Mouse (Mus musculus): ENCODE results near the gene Otud3.
"Not testable (repeated sequence)": the region's sequence is repeated elsewhere in the genome, so short reads cannot be mapped to it uniquely, and the experiment has no call there.

Otud3 gene

DNA sequence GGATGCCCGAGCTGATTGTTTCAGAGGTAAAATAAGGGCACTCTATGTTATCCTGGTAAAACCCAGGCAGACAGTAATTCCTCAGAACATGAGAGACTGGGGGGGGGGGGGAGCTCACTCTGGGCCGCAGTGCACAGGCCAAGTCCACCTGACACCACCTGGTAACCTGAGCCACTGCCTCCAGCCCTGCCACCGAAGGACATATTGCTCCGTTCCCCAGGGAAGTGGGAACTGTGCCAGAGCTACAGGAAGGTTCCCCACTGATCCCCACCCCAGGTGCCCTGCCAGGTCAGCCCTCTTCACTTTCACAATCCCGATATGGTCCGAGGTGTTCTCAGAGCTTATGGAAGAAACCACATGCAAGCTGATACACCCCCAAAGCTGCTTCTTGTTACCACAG lies 21.1 kb downstream of the Otud3 start:
- no peak for DNase-seq (ENCODE audit: low spot score in 2 of 2)

DNA sequence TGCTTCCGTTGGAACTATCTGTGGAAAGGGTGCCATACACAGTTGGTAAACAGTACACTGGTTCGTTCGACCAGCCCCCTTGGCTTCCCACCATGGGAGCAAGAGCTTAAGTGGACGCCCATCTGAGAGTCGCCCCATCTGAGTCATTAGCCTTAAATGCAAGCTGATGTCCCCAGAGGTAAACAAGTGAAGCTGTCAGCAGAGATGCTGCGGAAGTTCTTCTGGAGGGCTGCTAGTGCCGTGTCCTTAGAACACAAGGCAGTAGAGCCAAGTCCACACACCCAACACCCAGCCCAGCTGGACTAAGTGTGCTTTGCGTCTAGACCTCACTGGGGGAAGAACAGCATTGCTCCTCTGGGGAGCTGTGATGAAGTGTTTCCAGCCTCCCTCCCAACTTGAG lies 24.1 kb downstream of the Otud3 start:
- DNase-seq (ENCODE audit: low spot score in 2 of 2): no peak

DNA sequence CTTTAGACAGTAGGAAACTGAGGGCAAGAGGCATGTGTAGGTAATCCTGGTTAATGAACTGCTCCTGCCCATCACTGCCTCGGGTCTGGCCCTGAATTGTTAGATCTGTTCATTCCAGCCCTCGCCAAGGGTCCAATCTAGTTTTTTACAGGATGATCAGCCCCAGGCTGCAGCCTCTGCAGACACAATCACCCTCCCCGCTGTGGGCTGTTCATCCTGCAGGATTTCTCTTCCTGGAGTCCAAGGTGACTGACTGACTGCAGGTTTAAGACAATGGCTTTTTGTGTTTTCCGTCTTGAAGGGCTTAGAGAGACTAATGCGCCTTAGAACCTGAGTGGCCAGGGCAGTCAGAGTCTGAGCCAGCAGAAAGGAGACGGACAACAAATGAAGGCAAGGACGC lies 24.6 kb downstream of the Otud3 start:
- no peak for DNase-seq (ENCODE audit: low spot score in 2 of 2)

DNA sequence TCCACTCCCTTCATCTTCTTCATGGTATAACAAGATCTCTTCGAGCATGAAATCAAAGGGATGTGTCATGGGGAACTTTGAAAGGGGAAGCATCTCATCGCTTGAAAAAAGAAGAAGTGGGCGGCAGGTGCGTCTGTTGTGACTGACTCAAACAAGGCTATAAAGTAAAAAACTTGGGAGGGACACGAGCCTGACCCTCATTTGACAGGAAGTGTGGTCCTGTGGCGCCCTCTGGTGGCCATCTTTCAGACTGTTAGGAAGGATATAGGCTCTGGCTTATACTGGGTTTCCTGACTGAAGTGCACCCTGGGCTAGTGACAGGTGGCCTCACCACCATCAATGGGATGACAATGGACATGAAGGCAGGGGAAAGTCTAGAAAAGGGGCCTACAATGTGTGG lies 29.5 kb downstream of the Otud3 start:
- peak; percentile 72 to 76 for DNase-seq (ENCODE audit: low spot score in 2 of 2)

DNA sequence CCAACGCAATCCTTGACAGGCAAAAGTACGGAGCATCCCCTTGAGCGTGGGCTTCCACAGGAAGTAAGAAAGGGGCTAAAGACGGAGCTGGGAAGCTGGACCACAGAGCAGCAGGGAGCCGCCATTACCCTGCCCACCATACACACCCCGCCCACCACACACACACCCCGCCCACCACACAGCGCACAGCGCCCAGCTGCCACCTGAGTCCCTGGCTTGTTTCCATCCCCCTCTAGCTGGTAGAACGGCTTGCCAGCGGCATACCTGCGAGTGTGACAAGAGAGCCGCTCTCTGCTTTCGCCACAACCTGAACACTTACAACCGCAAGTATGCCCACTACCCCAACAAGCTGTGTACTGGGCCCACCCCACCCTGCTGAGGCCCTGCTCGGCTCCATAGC lies 31.6 kb downstream of the Otud3 start:
- DNase-seq (ENCODE audit: low spot score in 2 of 2): peak; percentile 45 to 51

DNA sequence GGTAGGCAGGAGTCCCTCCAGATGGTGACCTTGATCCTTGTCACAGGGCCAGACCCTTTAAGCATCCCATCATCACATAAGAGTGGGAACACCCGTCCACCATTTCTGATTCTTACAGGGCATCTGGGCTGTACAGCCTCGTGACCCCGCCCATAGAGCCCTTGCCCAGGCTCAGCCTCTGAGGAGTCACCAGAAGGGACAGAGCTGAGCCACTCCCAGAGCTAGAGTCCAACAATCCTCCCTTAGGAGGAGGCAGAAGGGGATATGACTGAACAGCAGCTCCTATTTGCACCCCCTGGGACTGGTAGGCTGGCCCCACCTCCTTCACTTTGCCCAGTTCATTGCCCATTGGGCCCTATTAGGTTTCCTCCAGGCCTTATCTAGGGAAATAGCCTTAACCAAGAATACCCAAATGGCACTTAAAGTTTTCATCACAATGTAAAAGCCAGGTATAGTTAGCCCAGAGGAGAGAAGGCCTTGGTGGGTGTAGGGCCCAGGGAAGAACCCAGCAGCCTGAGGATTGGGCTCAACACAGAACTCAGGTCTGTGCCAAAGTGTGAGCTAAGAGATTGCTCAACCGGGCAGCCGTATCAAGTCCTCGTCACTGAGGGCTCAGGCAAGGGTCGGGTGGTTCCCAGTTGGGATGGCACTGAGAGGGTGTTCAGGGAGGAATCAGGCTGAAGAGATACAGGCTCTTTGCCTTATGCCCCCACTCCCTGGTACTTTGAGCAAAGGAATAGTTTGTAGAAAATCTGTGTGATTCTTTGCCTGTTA lies 32.7 kb downstream of the Otud3 start:
- DNase-seq (ENCODE audit: low spot score in 2 of 2): no peak

DNA sequence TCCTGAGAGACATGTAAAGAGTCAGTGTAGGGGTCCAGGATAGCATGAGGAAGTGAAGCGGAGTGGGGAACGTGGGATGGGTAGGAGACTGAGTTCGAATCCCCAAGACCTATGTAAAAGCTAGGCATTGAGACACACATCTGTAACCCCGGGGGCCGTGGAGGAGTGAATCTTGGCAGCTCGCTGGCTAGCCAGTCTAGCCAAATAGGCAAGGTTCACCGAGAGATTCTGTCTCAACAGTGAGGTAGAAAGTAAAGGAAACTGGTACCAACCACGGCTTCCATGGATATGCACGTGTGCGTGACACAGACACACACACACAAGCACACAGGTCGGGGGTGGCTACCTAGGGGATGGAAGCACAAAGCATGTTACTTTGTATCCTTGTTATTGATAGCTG lies 33.9 kb downstream of the Otud3 start:
- no peak for DNase-seq (ENCODE audit: low spot score in 2 of 2)

DNA sequence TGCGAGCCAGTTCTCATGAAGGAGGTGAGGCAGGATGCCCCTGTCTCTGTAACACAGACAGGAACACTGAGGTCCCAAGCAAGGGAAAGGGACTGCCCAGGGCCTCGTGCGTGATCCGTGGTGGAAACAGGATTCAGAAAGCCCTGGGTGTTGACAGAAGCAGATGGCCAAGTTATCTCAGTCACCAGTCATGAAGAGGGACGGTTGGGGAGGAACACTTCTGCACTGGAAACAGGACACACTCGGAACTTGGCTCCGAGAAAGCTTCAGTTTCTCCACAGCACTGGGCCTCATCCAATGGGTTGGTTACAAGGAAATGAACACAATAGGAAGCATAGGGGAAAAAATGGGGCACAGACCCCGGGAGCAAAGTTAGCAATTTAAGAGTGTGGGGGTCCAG lies 35.0 kb downstream of the Otud3 start:
- DNase-seq (ENCODE audit: low spot score in 2 of 2): no peak

DNA sequence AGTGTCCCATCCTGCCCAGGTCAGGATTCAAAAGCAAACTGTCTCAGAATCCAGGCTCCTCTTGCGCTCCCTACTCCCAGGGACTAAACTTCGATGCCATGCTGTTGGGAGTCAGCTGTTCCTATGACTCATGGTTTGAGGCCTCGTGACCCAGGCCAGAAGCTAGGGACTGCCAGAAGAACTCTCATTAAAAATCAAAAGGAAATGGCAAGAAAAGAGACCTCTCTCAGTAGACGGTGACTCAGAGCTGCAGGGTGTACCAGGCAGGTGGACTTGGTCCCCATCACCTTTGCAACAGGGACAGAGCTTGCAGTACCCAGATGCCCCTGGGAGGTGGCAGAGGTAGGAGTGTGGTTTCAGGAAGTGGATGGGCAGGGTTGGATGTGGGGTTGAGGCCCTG lies 36.0 kb downstream of the Otud3 start, which contains the start of gene Pla2g2e:
Gene Pla2g2e (plus strand): TSS at position 212 of the 400 bp plus-strand sequence.
- no peak for DNase-seq (ENCODE audit: low spot score in 2 of 2)

DNA sequence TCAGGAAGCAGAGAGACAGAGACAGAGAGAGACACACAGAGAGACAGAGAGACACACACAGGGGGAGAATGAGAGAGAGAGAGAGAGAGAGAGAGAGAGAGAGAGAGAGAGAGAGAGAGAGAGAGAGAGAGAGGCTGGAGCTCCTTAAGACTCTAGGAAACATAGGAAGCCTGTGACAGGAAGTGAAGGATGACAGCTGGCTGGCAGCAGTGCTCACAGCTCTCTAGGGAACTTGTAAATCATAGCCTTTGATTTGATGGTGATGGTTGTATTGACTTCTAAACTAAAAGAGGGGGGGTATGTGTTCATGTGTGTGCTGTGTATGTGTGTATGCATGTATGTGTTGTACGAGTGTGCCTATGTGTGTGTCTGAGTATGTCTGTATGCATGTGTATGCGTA lies 37.8 kb downstream of the Otud3 start:
- DNase-seq (ENCODE audit: low spot score in 2 of 2): no peak

DNA sequence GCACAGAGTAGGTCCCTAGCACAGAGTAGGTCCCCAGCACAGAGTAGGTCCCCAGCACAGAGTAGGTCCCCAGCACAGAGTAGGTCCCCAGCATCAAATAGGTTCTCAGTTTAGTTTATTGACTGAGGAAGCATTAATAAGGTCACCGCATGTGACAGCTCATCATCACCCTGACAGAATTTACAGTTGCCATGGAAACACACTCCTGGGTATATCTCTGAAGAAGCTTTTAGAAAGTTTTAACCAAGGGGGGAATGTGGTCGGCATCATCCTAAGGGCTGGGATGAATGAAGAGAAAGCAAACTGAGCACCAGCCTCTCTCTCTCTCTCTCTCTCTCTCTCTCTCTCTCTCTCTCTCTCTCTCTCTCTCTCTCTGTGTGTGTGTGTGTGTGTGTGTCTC lies 38.5 kb downstream of the Otud3 start:
- not testable (repeated sequence) for DNase-seq (ENCODE audit: low spot score in 2 of 2)

DNA sequence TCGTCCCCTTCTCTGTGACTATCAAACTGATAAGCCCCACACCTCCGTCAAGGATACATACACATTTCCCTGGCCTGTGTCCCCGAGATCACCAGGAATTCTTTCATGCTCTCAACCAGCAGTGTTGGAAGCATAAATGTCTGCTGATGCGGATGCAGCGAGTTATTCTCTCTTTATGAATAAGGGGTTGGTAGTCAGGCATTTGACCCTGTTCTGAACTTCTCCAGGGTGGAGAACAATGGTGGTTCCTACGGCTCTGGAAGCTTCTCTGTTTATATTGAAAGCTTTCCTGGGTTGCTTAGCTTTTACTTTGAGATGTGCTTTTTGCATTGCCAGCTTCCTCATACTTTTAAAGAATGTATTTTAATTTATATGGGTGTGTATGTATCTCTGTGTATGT lies 39.9 kb downstream of the Otud3 start, which contains the start of gene Gm13030:
Gene Gm13030 (minus strand): TSS at position 101 of the 400 bp plus-strand sequence.
- DNase-seq (ENCODE audit: low spot score in 2 of 2): no peak

DNA sequence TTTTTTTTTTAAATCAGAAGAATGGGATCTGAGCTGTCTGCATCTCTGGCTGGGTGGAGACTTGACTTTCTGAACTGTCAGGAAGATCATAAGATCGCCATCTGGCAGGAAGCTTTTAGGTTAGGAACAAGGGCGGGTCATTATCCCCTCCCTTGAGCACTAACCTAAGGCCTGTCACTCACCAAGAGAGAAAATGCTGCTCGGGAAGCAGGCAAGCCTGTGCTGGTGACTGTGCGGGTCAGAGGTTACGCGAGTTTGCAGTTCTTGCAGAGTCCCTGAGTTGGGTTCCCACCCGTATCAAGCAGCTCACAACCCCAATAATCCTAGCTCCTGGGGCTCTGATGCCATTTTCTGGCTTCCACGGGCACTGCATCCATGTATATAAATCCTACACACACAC lies 45.1 kb downstream of the Otud3 start:
- no peak for DNase-seq (ENCODE audit: low spot score in 2 of 2)

DNA sequence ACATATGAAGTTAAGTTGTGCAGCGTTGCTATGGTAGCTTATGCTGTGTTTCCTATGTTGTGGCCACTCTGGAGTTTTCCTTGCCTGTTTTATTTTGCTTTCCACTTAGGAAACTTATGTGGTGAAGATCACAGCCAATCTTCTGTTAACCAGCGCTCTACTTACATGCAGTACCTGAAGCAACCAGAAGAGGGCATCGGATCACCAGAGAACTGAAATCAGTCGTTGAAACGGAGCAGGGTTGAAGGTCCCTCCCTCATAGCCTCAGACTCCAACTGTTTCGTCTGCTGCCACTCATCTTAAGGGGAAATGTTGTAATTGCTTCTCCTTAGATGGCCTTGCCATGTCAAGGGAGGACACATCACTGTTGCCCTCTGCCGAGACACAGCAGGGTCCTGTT lies 47.3 kb downstream of the Otud3 start:
- peak; percentile 52 to 65 for DNase-seq (ENCODE audit: low spot score in 2 of 2)

DNA sequence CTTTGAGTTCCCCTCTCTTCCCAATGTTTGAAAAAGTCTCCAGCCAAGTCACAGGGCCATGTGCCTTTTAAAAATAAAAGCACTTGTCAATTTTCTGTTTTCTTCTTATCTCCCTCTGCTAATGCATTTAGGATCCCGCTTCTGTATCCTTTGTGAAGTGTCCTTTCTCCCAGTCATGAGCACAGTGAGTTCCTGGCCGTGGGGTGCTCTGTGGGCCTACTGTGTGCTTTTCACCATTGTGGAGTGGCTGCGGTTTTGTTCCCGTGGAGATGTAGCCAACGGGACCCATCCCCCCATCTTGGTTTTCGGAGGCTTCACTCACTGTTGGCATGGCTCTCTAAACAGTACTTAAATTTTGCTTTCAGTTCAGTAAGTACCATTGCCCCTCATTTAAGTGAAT lies 47.8 kb downstream of the Otud3 start:
- no peak for DNase-seq (ENCODE audit: low spot score in 2 of 2)

DNA sequence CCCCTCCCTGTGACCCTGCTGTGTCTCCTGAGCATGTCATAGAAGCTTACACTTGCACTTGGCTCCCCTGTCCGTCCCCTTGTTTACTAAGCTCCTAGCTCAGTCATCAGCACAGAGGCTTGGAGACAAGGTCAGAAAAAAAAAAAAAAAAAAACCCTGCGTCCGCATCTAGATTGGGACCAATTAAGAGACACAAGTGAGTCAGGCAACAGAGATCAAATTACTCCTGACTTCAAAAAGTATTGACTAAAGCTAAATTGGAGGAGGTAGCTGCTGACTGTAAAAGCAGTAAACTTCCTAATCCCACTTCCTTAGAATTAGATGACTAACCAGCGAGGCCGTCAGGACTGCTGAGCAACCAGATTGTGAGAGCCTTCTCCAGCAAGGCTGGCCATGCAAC lies 48.7 kb downstream of the Otud3 start:
- no peak for DNase-seq (ENCODE audit: low spot score in 2 of 2)

DNA sequence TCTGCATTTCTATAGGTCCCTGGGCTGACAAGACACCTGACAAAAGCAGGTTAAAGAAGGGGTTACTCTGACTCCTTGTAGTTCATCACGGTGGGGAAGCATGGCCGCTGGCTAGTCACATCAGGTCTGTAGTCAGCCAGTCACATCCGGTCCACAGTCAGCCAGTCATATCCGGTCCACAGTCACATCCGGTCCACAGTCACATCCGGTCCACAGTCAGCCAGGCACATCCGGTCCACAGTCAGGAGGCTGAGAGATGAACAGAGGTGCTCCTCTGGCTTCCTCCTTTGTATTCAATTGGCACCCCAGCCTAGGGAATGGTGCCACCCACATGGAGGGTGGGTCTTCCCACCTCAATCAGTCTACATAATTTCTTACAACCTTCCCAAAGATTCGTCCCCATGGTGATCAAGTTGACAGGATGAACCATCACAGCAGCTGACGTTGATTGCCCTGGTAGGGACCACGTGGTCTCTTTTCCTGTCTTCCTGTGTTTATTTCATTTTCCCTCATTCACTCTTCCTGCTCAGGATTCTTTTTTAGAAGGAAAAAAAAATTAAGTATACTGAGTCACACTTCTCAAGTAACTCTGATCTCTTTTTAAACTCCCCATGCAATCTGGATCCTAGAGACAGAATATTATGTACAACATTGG lies 50.3 kb downstream of the Otud3 start, which contains the start of gene Pla2g5:
Gene Pla2g5 (minus strand): TSS at position 139 of the 655 bp plus-strand sequence.
- no peak for DNase-seq (ENCODE audit: low spot score in 2 of 2)

DNA sequence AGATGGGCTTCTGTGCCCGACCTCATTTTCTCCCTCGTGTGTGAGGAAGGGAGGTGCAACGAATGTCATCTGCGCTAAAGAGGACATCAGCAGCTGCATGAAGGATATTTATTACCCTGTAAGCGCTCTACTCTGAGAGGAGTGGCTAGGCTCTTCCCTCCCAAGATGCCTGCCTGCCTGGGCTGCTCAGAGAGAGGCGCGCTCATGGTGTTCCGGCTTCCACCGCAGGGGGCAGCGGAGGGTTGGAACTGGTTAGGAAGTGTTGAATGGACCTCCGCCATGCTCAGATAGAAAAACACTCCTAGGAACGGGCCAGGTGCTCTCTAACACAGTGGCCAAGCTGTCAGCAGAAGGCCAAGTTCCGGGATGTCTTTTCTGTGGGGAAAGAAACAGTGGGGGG lies 54.0 kb downstream of the Otud3 start:
- DNase-seq (ENCODE audit: low spot score in 2 of 2): peak in 1 of 2 experiments; percentile 73

DNA sequence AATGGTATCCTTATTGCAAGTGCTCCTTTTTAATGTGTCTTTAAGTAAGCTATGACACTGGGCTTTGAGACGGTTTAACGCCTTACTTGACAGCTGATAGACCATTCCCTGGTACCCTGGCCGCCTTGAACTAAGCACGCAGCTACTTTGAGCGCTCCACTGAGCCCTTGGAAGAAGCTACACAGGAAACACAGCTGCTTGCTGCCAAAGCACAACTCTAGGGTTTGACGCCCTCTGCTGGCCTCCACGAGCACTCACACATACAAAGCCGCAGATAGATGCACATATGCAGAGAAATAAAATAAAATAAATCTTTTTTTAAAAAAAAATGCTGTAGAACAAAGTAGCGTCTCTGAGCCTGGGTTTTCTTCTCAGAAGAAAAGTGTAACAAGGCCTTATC lies 54.5 kb downstream of the Otud3 start:
- DNase-seq (ENCODE audit: low spot score in 2 of 2): no peak

DNA sequence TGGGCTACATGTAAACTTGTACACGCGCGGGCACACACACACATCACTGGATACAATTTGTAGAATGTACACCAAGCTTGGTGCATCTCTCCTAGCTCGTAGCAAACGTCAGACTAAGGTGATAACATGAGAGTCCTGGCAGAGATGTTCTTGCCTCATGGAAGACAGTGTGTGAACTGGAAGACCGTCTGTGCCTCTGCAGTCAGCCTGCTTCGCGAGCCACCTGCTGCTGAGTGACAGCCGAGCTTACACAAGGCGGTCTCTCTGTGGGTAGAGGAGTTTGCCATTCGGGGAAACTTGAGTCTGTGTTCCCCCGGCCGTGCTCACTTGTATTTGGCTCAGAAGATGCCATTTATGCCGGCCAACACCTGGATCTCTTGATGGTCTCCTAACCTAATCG lies 55.3 kb downstream of the Otud3 start:
- DNase-seq (ENCODE audit: low spot score in 2 of 2): peak; percentile 54

DNA sequence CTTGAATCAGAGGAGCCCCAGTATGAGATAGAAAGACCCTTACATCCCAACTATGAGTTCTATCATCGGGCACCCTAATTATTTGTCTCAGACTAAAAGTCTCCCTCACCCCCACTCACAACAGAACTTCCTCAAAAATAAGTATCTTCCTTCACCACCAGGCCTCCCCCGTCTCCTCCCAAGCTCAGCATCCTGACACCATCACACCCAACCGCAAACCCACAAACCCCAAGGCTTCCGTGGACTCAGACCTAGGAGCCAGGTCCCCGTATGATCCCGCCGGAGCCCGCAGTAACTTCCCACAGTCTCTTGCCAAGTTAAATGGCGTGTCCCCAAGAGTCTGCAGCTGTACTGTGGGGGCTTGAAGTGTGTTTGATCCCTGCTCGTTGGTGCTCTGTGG lies 56.2 kb downstream of the Otud3 start:
- DNase-seq (ENCODE audit: low spot score in 2 of 2): no peak

DNA sequence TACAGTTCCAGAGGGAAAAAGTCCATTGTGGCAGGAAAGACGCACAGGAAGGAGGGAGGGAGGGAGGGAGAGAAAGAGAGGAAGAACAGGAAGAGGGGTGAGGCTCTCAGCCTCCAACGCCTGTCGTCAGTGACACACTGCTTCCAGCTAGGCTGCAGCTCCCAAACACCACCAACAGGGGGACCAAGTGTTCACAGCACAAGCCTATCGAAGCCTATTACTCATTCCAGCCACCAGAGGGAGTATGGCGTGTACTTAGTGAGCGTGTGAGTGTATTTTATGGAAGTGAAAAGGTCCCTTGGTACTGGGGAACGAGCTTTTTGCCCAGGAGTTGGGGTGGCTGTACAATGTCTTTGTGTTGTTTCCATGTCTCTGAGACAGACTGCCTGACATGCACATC lies 57.3 kb downstream of the Otud3 start:
- peak in 1 of 2 experiments; percentile 53 for DNase-seq (ENCODE audit: low spot score in 2 of 2)

DNA sequence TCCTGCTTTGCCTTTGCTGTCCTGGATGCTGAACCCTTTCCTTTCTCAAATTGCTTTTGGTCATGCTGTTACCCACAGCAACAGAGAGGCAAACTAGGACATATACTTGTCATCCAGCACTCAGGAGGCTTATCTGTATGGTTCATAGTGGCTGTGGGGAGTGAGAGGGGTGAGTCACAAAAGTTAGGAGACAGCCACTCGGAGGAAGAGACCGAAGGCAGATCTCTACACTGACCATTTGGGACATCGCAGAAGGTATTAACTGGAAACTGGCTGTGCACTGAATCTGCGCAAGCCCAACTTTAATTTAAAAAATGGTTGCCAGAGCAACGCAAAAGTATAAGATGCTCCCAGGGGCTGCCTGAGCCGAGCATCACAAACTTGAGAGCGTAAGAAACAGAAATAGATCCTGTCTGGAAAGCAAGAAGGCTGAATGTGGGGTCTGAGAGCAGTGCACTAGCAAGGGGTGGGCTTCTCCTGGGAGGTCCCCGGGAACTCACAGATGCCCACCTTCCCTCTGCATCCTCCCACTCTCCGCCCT lies 58.6 kb downstream of the Otud3 start:
- no peak for DNase-seq (ENCODE audit: low spot score in 2 of 2)

Data from right cerebral cortex, postnatal 36 days (tissue).